Mouse (Mus musculus) heart, adult 18-20 months (tissue): Measurements from ENCODE around the gene Fadd. TPM values are rescaled to one million over a fixed set of nuclear protein-coding genes. Genes with fewer than 3 reads are reported as not detected.

Source experiments
- DNase-seq, 2 experiments: peaks; one replicate each; pipeline ENCODE4 v3.0.0; 2021 to 2022; ENCODE audit warnings: mixed read lengths in 1 of 2
- long read RNA-seq, 2 experiments: library from polyadenylated mRNA; stranded (forward); transcript quantifications; one replicate each; pipeline ENCODE4 v2.0.0; 2021
- total RNA-seq, 2 experiments: library from RNA; stranded (reverse); gene quantifications; 2 replicates each; pipeline ENCODE4 v1.2.3; 2021

The Fadd gene
- 1 to 10 TPM; 8.5 to 8.6 TPM for total RNA-seq
- long read RNA-seq, experiment 1, transcript Fadd-201 (2 exons, 3,903 nt) = major isoform, 9 of 10 reads
- long read RNA-seq, experiment 1, partial matches to known transcripts = 0 of 10 reads
- long read RNA-seq, experiment 1, other reads (novel, unspliced or antisense) = 1 of 10 reads
- long read RNA-seq, experiment 2, partial matches to known transcripts = 0 of 5 reads
- long read RNA-seq, experiment 2, other reads (novel, unspliced or antisense) = 1 of 5 reads

- DNase-seq = peak; percentile 96 to 99
These were observed at the start of gene Fadd for GRCm38 (mm10) chr7:144582284-144582980. Gene Fadd (minus strand): TSS chr7:144582463.

- no peak for DNase-seq
These were observed 48.4 kb upstream of the Fadd start for GRCm38 (mm10) chr7:144630622-144631021.

GRCm38 (mm10) chr7:144628334-144628915 lies 46.2 kb upstream of the Fadd start:
- no peak for DNase-seq

- DNase-seq = no peak
These were observed 45.5 kb upstream of the Fadd start for GRCm38 (mm10) chr7:144627606-144628333.

GRCm38 (mm10) chr7:144626042-144626441 lies 43.8 kb upstream of the Fadd start:
- DNase-seq = peak in 1 of 2 experiments; percentile 22

GRCm38 (mm10) chr7:144620721-144621681 lies 38.7 kb upstream of the Fadd start:
- DNase-seq = peak in 1 of 2 experiments; percentile 39

- DNase-seq = no peak
These were observed 38.1 kb upstream of the Fadd start for GRCm38 (mm10) chr7:144620315-144620714.

- peak; percentile 18 to 30 for DNase-seq
These were observed 33.1 kb upstream of the Fadd start for GRCm38 (mm10) chr7:144615343-144615742.

GRCm38 (mm10) chr7:144612829-144613228 lies 30.6 kb upstream of the Fadd start:
- DNase-seq = no peak

GRCm38 (mm10) chr7:144612351-144612750 lies 30.1 kb upstream of the Fadd start:
- DNase-seq = no peak

GRCm38 (mm10) chr7:144611595-144611994 lies 29.3 kb upstream of the Fadd start:
- no peak for DNase-seq

- DNase-seq = no peak
These were observed 27.3 kb upstream of the Fadd start for GRCm38 (mm10) chr7:144609568-144609967.

- no peak for DNase-seq
These were observed 25.6 kb upstream of the Fadd start for GRCm38 (mm10) chr7:144607862-144608261.

- DNase-seq = peak in 1 of 2 experiments; percentile 29
These were observed 22.5 kb upstream of the Fadd start for GRCm38 (mm10) chr7:144604735-144605134.

- no peak for DNase-seq
These were observed 22.0 kb upstream of the Fadd start for GRCm38 (mm10) chr7:144604291-144604690.

- no peak for DNase-seq
These were observed 18.2 kb upstream of the Fadd start for GRCm38 (mm10) chr7:144600333-144600900.

- no peak for DNase-seq
These were observed 7.2 kb upstream of the Fadd start for GRCm38 (mm10) chr7:144589508-144589907.

GRCm38 (mm10) chr7:144587291-144587690 lies 5.0 kb upstream of the Fadd start:
- peak in 1 of 2 experiments; percentile 42 for DNase-seq

- DNase-seq = peak; percentile 38 to 72
These were observed 3.4 kb upstream of the Fadd start for GRCm38 (mm10) chr7:144585648-144586047.

- peak; percentile 35 to 52 for DNase-seq
These were observed 1.4 kb upstream of the Fadd start for GRCm38 (mm10) chr7:144583619-144584018.
